Mouse (Mus musculus) c-Kit-positive CD71-positive TER-119-positive erythroid progenitor cells, embryonic 14.5 days (primary cell): ENCODE results near the gene 4930590J08Rik.
A peak's percentile ranks its signal among the peaks of the same experiment; 100 is the strongest.
"Not testable (repeated sequence)": the region's sequence is repeated elsewhere in the genome, so short reads cannot be mapped to it uniquely, and the experiment has no call there.

Experiments
- DNase-seq: peaks from one replicate; pipeline ENCODE4 v3.0.0-alpha.2; 2013; ENCODE audit warnings: low spot score

4930590J08Rik gene

GRCm38 (mm10) chr6:91902509-91902908 lies at the start of gene 4930590J08Rik:
4930590J08Rik (plus strand) TSS chr6:91902809.
- not testable (repeated sequence) for DNase-seq

DNA sequence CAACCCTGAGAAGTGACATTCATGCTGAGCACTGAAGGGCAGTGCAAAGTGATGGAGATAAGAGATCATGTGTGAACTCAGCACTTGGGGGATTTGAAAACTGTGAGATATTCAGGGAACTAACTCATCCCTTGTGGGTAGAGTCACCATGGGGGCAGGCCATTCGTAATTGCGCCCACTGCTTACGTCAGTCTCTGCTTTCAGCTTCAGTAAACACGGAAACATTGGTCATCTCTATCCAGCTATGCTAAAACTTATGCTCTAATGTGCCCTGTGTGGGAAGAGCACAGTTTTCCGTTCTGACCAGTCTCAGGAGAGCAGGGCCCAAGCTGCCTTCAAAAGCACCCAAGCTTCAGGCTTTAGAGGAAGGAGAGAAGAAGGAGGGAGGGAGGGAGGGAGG lies 44.3 kb upstream of the 4930590J08Rik start:
- DNase-seq = no peak

DNA sequence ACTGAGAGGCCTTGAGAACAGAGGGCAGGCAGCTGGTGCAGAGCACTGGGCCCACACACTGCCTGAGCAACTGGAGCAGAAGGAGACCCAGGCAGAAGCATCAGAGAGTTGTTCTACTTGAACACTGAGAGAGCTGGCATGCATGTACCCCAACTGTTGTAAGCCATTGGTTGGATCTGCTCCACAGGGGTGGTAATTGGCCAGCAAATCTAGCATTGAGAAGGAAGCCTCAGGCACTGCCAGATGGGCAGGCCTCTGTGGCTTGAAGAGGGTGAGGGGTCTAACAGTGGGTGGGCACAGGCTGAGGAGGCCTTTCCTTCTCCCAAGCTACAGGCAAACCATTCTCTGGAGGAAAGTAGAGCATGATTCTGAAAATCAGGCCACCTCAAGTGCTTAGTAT lies 39.8 kb upstream of the 4930590J08Rik start:
- no peak for DNase-seq

- no peak for DNase-seq
These were observed 38.0 kb upstream of the 4930590J08Rik start for GRCm38 (mm10) chr6:91864595-91864994.

DNA sequence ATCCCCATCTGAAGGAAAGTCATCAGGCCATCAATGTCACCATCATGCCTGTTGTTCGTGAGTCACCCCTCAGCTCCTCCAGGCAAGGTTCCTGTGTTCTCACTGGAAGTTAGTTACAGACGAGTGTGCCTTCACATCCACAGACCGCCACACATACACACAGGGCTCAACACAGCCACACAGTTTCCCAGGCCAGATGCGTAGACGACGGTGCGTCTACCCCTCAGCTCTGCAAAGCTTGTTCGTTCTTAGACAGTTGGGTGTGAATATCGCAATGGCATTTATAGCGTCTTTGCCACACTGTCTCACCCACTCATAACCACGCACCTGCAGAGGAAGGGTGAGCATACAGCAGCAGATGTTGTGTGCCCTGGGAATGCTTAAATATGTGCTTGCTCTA lies 37.0 kb upstream of the 4930590J08Rik start:
- no peak for DNase-seq

- no peak for DNase-seq
These were observed 34.5 kb upstream of the 4930590J08Rik start for GRCm38 (mm10) chr6:91868091-91868490.

DNA sequence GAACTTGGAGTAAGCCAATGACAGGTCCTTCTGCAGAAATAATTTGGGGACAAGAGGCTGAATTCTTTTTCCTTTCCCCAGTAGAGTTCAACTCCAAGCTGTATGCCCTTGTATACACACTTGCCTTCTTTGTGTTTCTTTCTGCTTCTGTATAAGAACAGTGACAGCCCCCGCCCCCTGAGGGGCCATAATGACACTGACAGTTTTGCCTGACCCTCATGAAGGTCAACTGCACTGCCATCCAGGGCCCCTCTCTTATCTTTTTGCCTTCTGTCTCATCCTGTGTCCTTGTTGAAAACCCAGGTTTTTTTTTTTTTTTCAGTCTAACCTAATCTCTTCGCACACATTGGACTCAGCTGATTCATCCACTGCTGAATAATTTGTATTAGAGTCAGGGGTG lies 29.8 kb upstream of the 4930590J08Rik start:
- no peak for DNase-seq

GRCm38 (mm10) chr6:91877885-91878651 lies 24.5 kb upstream of the 4930590J08Rik start, which contains the start of gene Ccdc174:
Ccdc174 (plus strand) TSS chr6:91878053.
- DNase-seq = peak; percentile 95

- no peak for DNase-seq
These were observed 18.8 kb upstream of the 4930590J08Rik start for GRCm38 (mm10) chr6:91883859-91884258.

DNA sequence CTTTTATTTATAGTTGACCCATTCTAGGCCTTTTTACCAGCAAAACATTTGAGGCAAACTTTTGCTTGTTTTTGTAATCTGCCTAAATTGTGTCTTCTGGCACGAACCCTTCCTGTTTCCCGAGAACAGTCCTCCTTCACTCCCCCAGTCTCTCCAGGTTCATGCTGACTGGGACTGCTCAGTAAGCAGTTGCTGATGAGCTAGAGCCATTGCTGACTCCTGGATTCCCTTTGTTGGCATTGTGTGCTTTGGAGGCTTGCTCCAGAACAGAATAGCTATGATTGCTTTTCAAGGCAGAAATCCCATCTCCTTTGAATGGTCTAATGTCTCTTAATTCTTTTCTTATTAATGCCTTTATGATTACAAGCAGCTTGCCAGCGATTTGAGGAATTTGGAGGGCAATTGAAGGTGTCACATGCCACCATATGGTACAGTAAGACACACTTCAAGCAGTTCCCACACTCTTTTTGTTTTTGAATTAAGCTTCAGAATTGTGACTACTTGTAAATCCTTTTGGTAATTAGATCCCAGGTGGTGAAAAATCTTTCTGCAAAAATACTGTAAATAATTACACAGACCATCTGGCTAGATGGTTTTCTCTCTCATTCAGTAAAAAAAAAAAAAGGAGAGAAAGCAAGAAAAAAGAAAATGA lies 13.2 kb upstream of the 4930590J08Rik start:
- no peak for DNase-seq

- no peak for DNase-seq
These were observed 12.0 kb upstream of the 4930590J08Rik start for GRCm38 (mm10) chr6:91890615-91891014.

DNA sequence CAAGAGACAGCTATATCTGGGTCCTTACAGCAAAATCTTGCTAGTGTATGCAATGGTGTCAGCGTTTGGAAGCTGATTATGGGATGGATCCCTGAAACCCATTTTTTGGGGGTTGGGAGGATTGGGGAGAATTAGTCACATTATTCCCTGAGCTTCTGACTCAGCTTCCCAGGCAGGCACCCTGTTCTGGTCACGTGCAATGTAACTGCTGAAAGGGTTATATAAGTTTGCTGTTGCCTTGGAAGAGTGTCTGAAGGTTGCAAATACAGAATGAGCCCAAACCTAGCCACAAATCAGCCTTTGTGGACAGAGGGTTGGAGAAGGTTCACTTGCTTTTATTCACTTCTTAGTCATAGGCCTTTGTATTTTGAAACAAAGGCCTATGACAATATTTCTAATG lies 10.8 kb upstream of the 4930590J08Rik start:
- DNase-seq = no peak

DNA sequence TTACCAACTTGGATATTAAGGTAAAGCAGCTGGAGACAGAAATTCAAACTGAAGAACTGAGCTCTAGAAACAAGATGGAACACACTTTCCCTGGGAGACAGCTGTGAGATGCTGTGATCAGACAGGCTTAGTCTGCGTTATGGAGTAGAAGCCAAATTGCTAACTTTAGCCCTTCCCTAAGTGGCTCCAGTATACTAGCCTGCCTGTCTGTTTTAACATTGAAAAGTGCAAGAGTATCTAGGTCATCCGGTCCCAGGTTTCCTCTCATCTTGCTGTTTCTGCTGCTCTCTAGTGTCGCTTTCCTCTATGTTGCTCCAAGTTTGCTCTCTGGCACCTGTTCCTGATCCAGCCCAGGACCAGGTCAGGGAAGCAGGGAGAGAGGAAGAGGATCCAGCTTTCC lies 5.8 kb upstream of the 4930590J08Rik start:
- DNase-seq = no peak

- peak; percentile 70 for DNase-seq
These were observed 1.1 kb upstream of the 4930590J08Rik start for GRCm38 (mm10) chr6:91901505-91901904.

- no peak for DNase-seq
These were observed 11.4 kb downstream of the 4930590J08Rik start for GRCm38 (mm10) chr6:91914011-91914410.

DNA sequence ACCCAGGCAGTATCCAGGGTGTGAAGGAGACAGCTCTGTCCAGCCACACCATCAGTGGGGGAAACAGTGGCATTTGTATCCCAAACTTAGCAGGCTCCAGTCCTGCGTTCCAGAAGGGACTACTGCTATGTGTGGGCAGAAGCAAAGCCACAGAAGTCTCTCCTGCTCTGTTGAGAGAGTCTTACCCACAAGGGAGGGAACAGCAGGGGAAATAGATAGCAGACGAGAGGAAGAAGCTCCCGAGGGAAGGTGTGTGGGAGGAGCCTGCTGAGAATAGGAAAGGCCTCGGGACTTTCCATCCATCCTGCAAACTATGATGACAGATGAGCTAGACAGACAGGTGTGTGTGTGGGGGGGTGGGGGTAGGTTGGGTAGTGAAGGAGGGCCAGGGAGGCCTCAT lies 14.7 kb downstream of the 4930590J08Rik start:
- no peak for DNase-seq

DNA sequence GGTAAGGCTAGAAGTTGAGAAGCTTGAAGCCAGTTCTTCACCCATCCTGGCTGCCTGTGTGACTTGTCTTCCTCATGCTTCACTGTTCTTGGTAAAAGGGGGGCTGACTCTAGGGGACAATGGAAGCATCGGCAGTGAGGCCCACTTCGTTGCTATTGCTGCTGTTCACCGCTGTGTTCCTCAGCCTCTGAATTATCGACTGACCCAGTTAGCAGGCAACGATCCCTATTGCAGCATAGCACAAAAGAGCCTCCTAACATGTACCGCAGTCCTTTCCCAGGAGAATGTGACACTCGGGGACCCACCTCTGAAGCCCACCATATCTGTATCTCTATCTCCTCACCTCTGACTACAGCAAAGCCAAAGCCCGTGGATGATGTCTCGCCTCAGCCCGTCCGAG lies 15.1 kb downstream of the 4930590J08Rik start:
- DNase-seq = no peak

DNA sequence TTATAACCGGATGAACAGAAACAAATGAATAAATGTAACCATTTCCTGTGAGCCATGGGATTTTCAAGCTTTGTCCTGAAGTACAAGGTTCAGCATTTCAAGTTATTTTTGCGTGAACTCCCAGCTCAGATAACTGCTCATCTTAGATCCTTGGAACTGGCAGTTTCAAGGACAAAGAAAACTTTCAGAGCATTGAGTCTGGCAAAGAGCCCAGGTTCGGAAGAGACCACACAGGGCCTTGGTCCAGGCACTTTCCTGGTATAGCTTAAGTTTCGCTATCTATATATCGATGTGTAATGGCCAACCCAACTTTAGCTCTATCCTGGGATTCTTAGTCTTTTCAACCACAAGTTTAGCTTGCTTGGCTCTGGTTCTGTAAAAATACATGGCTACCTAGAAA lies 28.6 kb downstream of the 4930590J08Rik start:
- no peak for DNase-seq

- DNase-seq = no peak
These were observed 35.9 kb downstream of the 4930590J08Rik start for GRCm38 (mm10) chr6:91938491-91938890.

DNA sequence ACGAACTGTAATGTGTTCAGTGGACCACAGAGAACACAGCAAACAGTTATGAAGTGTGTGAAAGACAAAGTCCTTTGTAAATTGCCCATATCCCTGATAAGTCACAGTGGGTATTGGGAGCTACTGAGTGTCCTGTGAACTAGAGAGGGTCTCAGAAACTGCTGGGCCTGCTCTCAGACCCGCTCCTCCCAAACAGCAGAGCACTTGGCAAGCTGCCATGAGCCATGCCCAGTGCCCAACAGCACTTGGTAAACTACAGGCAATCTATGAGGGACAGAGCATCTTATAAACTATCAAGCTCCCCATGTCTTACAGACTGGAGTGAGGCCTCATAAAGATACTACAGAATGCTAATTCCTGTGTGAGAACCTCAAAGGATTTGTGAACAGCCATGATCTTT lies 45.8 kb downstream of the 4930590J08Rik start:
- no peak for DNase-seq

GRCm38 (mm10) chr6:91958015-91958414 lies 55.4 kb downstream of the 4930590J08Rik start:
- DNase-seq = not testable (repeated sequence)

- DNase-seq = no peak
These were observed 57.6 kb downstream of the 4930590J08Rik start for GRCm38 (mm10) chr6:91960028-91960811.

DNA sequence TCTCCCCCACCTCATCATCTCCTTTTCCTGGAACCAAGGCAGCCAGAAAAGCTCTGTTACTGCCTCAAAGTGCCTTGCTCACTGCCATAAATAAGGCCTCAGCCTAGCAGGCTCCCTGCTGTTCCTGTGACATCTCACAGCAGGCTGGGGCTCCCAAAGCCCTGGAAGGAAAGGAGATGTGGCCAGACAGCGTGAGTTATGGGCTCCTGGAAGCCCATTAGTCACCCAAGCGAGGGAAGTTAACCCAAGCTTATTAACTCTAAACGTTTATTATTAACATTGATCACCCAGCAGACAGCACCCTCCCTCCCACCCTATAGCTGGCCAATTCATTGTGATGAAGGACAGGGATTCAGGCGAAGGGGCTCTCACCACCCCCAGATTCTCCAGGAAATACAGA lies 60.8 kb downstream of the 4930590J08Rik start:
- no peak for DNase-seq
